Mouse (Mus musculus) intestine, embryonic 14.5 days (tissue): ENCODE results near the gene Sap30bp. TPM values are rescaled to one million over a fixed set of nuclear protein-coding genes. Genes with fewer than 3 reads are reported as not detected.

Experiments
- ATAC-seq: fragments of 200-750 bp; cut with Nextera tagmentation; replicated peaks from 2 replicates; pipeline ENCODE4 v1.8.0; 2017; ENCODE audit warnings: low read depth, moderate number of reproducible peaks, moderate TSS enrichment, moderate library complexity; ENCODE audit not compliant: low FRiP score, low TSS enrichment
- DNase-seq: peaks from one replicate; pipeline ENCODE4 v3.0.0-alpha.2; 2018; ENCODE audit warnings: low spot score
- H3K27ac ChIP-seq: fragments of 300-500 bp; sonication (generic); 2 replicates; pipeline ENCODE4 v1.5.1; 2014; ENCODE audit warnings: low read depth, mild to moderate bottlenecking, control low read depth
- H3K27me3 ChIP-seq: fragments of 300-500 bp; sonication (generic); replicated peaks from 2 replicates; pipeline ENCODE4 v1.6.1; 2014; ENCODE audit warnings: low read length, control low read depth; ENCODE audit not compliant: control insufficient read depth, insufficient read depth
- H3K36me3 ChIP-seq: fragments of 300-500 bp; sonication (generic); 2 replicates; pipeline ENCODE4 v1.6.1; 2014; ENCODE audit warnings: low read length, control low read depth; ENCODE audit not compliant: control insufficient read depth, insufficient read depth
- H3K4me1 ChIP-seq: fragments of 300-500 bp; sonication (generic); replicated peaks from 2 replicates; pipeline ENCODE4 v1.6.1; 2014; ENCODE audit warnings: low read length, control low read depth, mixed read lengths; ENCODE audit not compliant: control insufficient read depth, insufficient read depth
- H3K4me2 ChIP-seq: fragments of 300-500 bp; sonication (generic); 2 replicates; pipeline ENCODE4 v1.6.1; 2014; ENCODE audit warnings: low read length
- H3K4me3 ChIP-seq: fragments of 300-500 bp; sonication (generic); 2 replicates; pipeline ENCODE4 v1.5.1; 2014; ENCODE audit warnings: low read depth, low read length, control low read depth, mixed read lengths
- H3K9ac ChIP-seq: fragments of 300-500 bp; sonication (generic); 2 replicates; pipeline ENCODE4 v1.6.1; 2014; ENCODE audit warnings: mild to moderate bottlenecking, low read length
- H3K9me3 ChIP-seq: fragments of 300-500 bp; sonication (generic); 2 replicates; pipeline ENCODE4 v1.6.1; 2016; ENCODE audit warnings: low read length, control low read depth; ENCODE audit not compliant: control insufficient read depth
- WGBS: fragments of 180-500 bp; shearing (Covaris S2); extraction: QIAGEN DNeasy Blood & Tissue Kit; methylation state at CpG from one replicate; pipeline ENCODE4 v1.1.7; 2014; 5-methylcytosine and 5-hydroxymethylcytosine counted together
- polyA plus RNA-seq: library from polyadenylated mRNA; unstranded; fragments of >200 nt; fragmentation: Nextera tagmentation; extraction: Ambion mirVana; gene quantifications from 2 replicates; pipeline ENCODE4 v1.2.1, GENCODE M21; 2014

Gene Sap30bp
- polyA plus RNA-seq, 1 experiment from 2014 or later = 37.3 TPM

DNA sequence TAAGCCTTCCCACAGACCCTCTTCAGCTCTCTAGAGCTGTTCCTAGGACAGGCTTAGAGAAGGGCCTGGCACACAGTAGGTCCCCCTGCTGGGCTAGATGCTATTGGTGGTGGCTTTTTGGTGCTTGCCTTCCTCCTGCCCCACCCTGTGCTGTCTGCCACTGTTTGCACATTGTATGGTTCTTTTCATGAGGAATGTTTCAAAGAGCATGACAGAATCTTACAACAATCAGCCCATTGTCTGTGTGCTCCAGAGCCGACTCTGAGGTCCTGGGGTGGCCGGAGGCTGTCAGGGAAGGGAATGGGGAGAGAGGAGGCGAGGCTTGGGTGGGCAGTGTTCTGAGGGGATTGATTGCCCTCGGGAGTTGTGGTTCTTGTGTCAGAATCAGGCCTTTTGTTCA is 23.4 kb downstream of the Sap30bp start:
- ATAC-seq (no peak; the same call in 1 of the 2 replicates), DNase-seq (peak; percentile 57)
- 59% methylated on average over 4 of the region's 4 CpGs for WGBS
- Histone ChIP-seq H3K27ac (peak overlapping the region; percentile 62), H3K9ac (no peak overlapping the region), H3K4me1 (no peaks in the 10 kb centered on the region), H3K9me3 (no peaks in the 10 kb centered on the region), H3K4me3 (no peak overlapping the region), H3K4me2 (no peak overlapping the region), H3K27me3 (no peaks in the 10 kb centered on the region), H3K36me3 (peaks cover 69% of the 10 kb centered on the region)

DNA sequence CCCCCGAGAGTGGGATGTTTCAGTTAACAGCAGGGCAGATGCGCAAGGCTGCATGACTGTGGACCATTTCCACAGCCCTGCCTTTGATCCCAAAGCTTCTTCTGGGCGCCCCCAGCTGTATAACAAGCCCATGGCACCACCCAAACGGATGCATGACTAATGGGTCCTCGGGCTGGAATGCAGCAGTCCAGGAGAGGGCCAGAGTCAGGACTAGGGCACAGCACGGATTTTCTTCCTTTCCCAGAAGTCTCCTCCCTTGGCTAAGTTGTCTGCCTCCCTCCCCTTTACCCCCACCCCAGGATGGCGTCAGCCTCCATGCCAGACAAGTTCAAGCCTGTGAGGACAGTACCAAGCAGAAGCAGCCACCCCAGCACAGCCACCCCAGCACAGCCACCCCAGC is 24.9 kb downstream of the Sap30bp start:
- WGBS = 71% methylated on average over 7 of the region's 7 CpGs
- no peak for ATAC-seq
- H3K27me3 ChIP-seq = no peaks in the 10 kb centered on the region
- H3K4me3 ChIP-seq = no peak overlapping the region
- H3K36me3 ChIP-seq = peaks cover 70% of the 10 kb centered on the region
- DNase-seq = no peak
- H3K9ac ChIP-seq = no peak overlapping the region
- H3K4me2 ChIP-seq = no peak overlapping the region
- no peaks in the 10 kb centered on the region for H3K9me3 ChIP-seq
- H3K27ac ChIP-seq = no peak overlapping the region
- no peaks in the 10 kb centered on the region for H3K4me1 ChIP-seq

DNA sequence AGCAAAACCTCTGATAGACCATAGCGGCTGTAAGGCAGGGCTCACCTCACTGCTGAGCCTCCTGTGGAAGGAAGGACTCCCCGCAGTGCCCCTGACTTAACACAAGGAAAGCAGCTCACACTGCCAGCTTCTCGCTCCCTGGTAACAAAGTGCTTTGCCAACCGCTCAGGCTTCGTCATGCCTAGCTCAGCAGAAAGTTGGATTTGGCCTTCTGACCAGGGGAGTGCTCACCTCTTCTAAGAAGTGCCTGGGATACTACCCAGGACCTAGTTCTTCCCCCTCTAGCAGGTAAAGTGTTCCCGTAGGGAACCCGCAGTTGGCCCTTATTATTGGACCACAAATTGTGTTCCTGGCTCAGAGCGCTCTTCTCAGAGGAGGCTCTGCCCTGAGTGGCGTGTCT is 25.9 kb downstream of the Sap30bp start:
- ATAC-seq (no peak), DNase-seq (no peak)
- no peak overlapping the region for H3K27ac ChIP-seq
- H3K27me3 ChIP-seq = no peaks in the 10 kb centered on the region
- H3K9ac ChIP-seq = no peak overlapping the region
- H3K36me3 ChIP-seq = peaks cover 70% of the 10 kb centered on the region
- no peak overlapping the region for H3K4me3 ChIP-seq
- H3K9me3 ChIP-seq = no peaks in the 10 kb centered on the region
- H3K4me2 ChIP-seq = no peak overlapping the region
- H3K4me1 ChIP-seq = no peaks in the 10 kb centered on the region
- 96% methylated on average over 9 of the region's 9 CpGs for WGBS

DNA sequence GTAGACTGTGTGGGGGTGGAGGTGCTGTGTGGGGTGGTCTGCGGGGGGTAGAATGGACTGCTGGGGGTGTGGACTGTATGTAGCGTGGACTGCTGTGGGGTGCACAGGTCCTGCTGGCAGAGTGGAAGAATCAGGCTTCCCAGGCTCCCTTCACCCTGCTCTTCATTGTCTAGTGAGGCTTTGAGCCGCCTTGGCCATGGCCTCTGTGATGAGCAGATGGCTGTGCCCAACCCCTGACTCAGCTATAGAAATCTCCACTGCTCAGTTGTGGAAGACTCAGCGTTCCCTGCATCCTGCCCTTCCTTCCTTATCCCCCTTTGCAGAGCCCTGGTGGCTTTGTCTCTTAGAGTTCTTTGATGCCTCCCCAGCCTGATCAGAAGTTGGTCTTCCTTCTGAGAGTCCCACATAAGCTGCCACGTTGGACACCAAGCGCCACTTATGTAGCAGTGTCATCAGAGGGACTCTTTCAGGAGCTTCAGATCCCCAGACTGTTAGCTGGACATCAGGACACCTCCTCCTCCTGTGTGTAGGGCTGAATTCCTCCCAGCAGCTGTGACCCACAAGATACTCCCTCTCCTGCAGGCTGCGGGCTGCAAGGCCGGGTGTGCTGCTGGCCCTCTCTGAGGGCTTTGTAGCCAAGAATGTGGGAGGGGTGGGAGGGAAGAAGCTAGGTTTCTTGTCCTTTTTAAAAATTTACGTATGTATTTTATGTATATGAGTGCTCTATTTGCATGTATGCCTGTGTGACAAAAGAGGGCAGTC is 29.8 kb downstream of the Sap30bp start:
- Histone ChIP-seq H3K27ac (no peak overlapping the region), H3K4me1 (no peaks in the 10 kb centered on the region), H3K4me2 (no peak overlapping the region), H3K36me3 (peaks cover 81% of the 10 kb centered on the region), H3K4me3 (no peak overlapping the region), H3K27me3 (no peaks in the 10 kb centered on the region), H3K9ac (no peak overlapping the region), H3K9me3 (no peaks in the 10 kb centered on the region)
- WGBS = 90% methylated on average over 9 of the region's 9 CpGs
- no peak for ATAC-seq
- no peak for DNase-seq

DNA sequence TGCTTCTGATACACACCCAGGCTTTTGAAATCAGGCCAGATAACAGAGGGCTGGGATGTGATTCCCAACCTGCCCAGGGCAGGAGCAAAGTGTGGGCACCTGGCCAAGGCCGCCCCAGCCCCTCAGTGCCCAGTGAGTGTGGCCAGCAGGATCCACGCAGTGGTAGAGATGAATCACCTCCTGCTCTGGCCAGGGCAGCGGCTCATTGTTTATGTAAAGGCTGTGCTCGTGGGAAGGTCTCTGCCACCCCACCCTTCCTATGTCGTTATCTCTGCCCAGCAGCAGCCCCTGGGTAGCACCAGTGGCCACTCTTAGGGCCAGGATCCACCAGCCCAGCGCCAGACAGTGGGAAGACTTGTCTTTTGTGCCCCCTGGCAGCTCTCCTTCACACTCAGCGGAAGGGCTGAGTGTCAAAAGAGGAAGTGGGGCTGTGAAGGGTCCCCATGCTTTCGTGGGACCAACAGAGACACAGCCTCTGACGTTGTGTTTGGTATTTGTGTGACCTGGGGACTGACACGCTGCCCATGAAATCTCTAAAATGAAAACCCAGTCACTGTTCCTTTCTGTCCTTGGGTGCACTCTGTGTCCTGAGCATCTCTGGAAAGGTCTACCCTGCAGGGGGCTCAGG is 32.0 kb downstream of the Sap30bp start:
- H3K9ac ChIP-seq = no peak overlapping the region
- H3K4me1 ChIP-seq = peaks cover 5% of the 10 kb centered on the region; the same call in 1 of the 2 replicates
- no peak for ATAC-seq
- peaks cover 66% of the 10 kb centered on the region for H3K36me3 ChIP-seq
- no peaks in the 10 kb centered on the region for H3K9me3 ChIP-seq
- H3K27ac ChIP-seq = no peak overlapping the region
- no peak overlapping the region for H3K4me2 ChIP-seq
- DNase-seq = no peak
- 73% methylated on average over 10 of the region's 10 CpGs for WGBS
- no peaks in the 10 kb centered on the region for H3K27me3 ChIP-seq
- H3K4me3 ChIP-seq = no peak overlapping the region

DNA sequence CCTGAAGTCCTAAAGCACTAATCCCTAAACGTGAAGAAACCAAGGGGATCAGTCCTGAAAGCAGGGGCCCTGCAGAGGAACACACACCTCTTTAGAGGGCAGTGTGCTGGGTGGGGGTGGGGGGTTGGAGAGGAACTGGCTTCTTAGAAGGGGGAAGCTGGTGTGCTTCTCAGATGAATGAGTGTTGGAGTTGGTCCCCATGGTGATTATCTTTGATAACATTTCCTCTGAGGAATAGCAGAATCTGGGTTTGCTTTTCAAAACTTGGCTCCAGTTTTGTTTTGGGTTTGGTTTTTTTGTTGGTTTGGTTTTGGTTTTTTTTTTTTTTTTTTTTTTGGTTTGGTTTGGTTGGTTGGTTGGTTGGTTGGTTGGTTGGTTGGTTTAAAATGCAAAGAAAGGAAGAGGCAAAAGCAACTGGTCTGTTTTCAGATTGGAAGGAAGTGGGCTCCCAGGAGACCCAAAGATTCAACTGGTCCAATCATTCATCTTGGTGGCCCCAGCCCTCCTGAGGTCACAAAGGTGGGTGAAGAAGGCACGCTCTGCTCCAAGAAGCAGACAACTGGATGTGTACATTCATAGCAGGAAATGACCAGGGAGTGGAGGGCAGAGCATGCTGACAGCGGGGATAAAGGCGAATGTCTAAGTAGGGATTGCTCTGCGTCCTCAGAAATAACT is 35.8 kb downstream of the Sap30bp start:
- Histone ChIP-seq H3K4me1 (peaks cover 10% of the 10 kb centered on the region; the same call in 1 of the 2 replicates), H3K9me3 (no peaks in the 10 kb centered on the region), H3K9ac (no peak overlapping the region), H3K36me3 (peaks cover 29% of the 10 kb centered on the region), H3K27me3 (peaks cover 5% of the 10 kb centered on the region; the same call in 1 of the 2 replicates), H3K4me3 (no peak overlapping the region), H3K27ac (no peak overlapping the region), H3K4me2 (no peak overlapping the region)
- WGBS = 65% methylated on average over 5 of the region's 5 CpGs
- ATAC-seq = no peak
- DNase-seq = no peak

DNA sequence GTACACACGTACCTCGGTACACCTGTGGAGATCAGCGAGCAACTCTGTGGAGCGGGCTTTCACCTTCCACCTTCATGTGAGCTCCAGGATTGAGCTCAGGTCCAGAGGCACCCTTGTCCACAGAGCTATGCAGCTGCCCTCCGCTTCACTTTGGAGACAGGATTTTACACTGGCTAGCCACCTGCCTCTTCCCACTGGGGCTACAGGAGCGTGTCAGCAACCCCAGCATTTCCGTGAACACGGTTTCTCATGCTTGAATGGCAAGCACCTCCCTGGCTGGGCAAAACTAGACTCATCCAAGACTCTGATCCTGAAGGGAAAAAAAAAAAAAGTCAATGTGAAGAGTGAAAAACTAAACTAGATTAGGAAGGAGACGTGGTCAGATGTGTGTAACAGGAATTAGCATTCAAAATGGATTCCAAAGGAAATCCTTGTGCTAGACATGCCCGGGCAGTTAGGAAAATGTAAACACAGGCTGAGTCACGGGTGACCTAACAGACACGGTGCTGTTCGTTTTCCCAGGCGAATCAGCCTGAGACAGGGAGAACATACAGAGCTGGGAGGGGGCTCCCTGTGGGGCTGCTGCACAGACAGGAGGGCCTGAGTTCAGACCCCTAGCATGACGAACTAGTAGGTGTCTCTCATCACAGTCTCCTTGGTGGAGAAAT is 37.1 kb downstream of the Sap30bp start:
- Histone ChIP-seq H3K4me1 (peaks cover 10% of the 10 kb centered on the region; the same call in 1 of the 2 replicates), H3K9me3 (no peaks in the 10 kb centered on the region), H3K4me2 (no peak overlapping the region), H3K36me3 (peaks cover 16% of the 10 kb centered on the region), H3K9ac (no peak overlapping the region), H3K27me3 (peaks cover 18% of the 10 kb centered on the region), H3K4me3 (no peak overlapping the region), H3K27ac (peak overlapping the region; percentile 48)
- peak; percentile 60 for DNase-seq
- no peak for ATAC-seq
- 47% methylated on average over 15 of the region's 15 CpGs for WGBS

DNA sequence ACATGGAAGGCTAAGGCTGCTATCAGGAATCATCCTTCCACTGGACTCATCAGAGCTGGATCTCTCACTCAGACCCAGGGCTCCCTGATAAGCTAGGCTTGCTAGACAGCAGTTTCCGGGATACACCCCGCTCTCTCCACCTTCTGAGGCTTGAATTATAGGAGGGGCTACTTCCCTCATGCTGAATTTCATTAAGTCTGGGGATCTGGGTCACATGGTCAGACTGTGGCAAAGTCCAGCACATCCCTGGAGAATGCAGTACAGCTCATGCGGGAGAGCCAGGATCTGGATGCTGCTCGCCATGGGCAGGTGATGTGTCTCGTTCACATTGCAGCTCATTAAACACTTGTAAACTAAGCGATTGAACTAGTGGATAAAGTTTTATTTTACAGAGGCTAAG is 37.9 kb downstream of the Sap30bp start:
- Histone ChIP-seq H3K9ac (no peak overlapping the region), H3K4me1 (peaks cover 10% of the 10 kb centered on the region; the same call in 1 of the 2 replicates), H3K27ac (no peak overlapping the region), H3K4me3 (no peak overlapping the region), H3K27me3 (peaks cover 21% of the 10 kb centered on the region), H3K9me3 (no peaks in the 10 kb centered on the region), H3K4me2 (no peak overlapping the region), H3K36me3 (peaks cover 8% of the 10 kb centered on the region)
- DNase-seq (no peak), ATAC-seq (0 out of 2 replicates have a peak, but pooled peaks have one; percentile 49)
- WGBS = 62% methylated on average over 6 of the region's 6 CpGs
